Mouse (Mus musculus) lung, embryonic 14.5 days (tissue): ENCODE data around the gene Pknox2. TPM values are rescaled to one million over a fixed set of nuclear protein-coding genes. Genes with fewer than 3 reads are reported as not detected.
A peak's percentile ranks its signal among the peaks of the same experiment; 100 is the strongest.

Experiments used
- ATAC-seq: fragments of 200-750 bp; cut with Nextera tagmentation; 2 replicates; pipeline ENCODE4 v1.8.0; 2017; ENCODE audit warnings: mild to moderate bottlenecking, moderate TSS enrichment, moderate library complexity; ENCODE audit not compliant: insufficient read depth
- DNase-seq: peaks from one replicate; pipeline ENCODE4 v3.0.0-alpha.2; 2015
- H3K27ac ChIP-seq: fragments of 300-500 bp; sonication (generic); 2 replicates; pipeline ENCODE4 v1.5.1; 2014; ENCODE audit warnings: low read depth, mild to moderate bottlenecking, moderate library complexity
- H3K27me3 ChIP-seq: fragments of 300-500 bp; sonication (generic); 2 replicates; pipeline ENCODE4 v1.6.1; 2014; ENCODE audit warnings: low read length, control low read depth; ENCODE audit not compliant: insufficient read depth
- H3K36me3 ChIP-seq: fragments of 300-500 bp; sonication (generic); 2 replicates; pipeline ENCODE4 v1.6.1; 2014; ENCODE audit warnings: control low read depth; ENCODE audit not compliant: insufficient read depth
- H3K4me1 ChIP-seq: fragments of 300-500 bp; sonication (generic); 2 replicates; pipeline ENCODE4 v1.6.1; 2014; ENCODE audit warnings: antibody characterized with exemption, control low read depth; ENCODE audit not compliant: insufficient read depth
- H3K4me2 ChIP-seq: fragments of 300-500 bp; sonication (generic); 2 replicates; pipeline ENCODE4 v1.6.1; 2014; ENCODE audit warnings: mild to moderate bottlenecking
- H3K4me3 ChIP-seq: fragments of 300-500 bp; sonication (generic); 2 replicates; pipeline ENCODE4 v1.5.1; 2014; ENCODE audit warnings: low read depth, low read length
- H3K9ac ChIP-seq: fragments of 300-500 bp; sonication (generic); 2 replicates; pipeline ENCODE4 v1.6.1; 2014
- H3K9me3 ChIP-seq: fragments of 300-500 bp; sonication (generic); 2 replicates; pipeline ENCODE4 v1.6.1; 2016; ENCODE audit warnings: low read depth, low read length, control low read depth
- CTCF ChIP-seq: IDR thresholded peaks from 2 replicates; pipeline ENCODE4 v1.5.1; 2016; ENCODE audit warnings: antibody characterized with exemption, low read depth
- WGBS: fragments of 180-500 bp; shearing (Covaris S2); extraction: QIAGEN DNeasy Blood & Tissue Kit; methylation state at CpG from one replicate; pipeline ENCODE4 v1.1.7; 2014; 5-methylcytosine and 5-hydroxymethylcytosine counted together
- polyA plus RNA-seq: library from polyadenylated mRNA; unstranded; fragments of >200 nt; fragmentation: Nextera tagmentation; extraction: Ambion mirVana; gene quantifications from 2 replicates; pipeline ENCODE4 v1.2.1, GENCODE M21; 2014

Pknox2 gene
- polyA plus RNA-seq: 6.7 and 7.1 TPM in 2 replicates

DNA sequence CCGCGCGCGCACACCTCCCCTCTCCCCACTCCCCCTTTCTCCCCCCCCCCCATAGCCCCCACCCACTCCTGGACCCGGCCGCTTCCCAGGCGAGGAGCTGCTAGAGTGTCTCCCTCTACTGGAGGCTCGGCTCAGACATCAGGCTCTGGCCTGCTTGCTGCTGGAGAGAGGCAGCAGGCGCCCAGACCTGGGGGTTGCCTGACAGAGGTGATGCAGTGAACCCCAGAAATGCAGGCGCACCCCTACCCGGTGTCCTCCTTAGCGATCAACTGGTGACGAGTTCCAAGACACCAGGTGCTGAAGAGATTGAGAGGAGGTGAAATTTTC, at the start of gene Pknox2:
TSS of gene Pknox2 (minus strand) at position 49 of the 327 bp plus-strand sequence.
- Histone ChIP-seq H3K9ac (peak within 1 kb of the TSS; percentile 79), H3K27me3 (0 out of 2 replicates have a peak, but pooled peaks cover 4% of the 10 kb centered on the region), H3K27ac (peak within 1 kb of the TSS; percentile 97), H3K4me2 (peak within 1 kb of the TSS; percentile 91), H3K9me3 (no peaks in the 10 kb centered on the region), H3K4me1 (0 out of 2 replicates have a peak, but pooled peaks cover 2% of the 10 kb centered on the region), H3K4me3 (peak within 1 kb of the TSS; percentile 69), H3K36me3 (no peaks in the 10 kb centered on the region)
- peak; percentile 83 for ATAC-seq
- DNase-seq: peak; percentile 94
- WGBS: 2% methylated on average over 10 of the region's 13 CpGs
- TF ChIP-seq CTCF: peak; percentile 80

DNA sequence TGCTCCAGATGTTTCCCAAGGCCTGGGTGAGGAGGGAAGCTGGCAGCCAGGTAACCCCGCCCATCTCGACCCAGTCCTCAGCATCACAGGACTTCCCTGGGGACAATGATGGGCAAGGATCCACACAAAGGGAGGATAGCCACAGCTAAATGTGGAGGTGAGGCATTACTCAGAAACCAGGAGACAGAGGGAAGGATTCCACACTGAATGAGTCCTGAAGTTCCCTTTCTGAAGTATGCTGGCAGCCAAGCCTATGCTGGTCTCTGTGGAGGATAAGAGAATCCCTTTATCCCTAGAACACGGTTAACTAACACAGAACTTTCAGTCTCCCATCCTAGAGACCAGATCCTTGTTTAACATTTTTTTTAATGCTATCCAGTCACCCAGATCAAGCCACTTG, 40.8 kb upstream of the Pknox2 start:
- no peak overlapping the region for H3K4me2 ChIP-seq
- H3K36me3 ChIP-seq: no peaks in the 10 kb centered on the region
- ATAC-seq: no peak
- 92% methylated on average over 3 of the region's 3 CpGs for WGBS
- H3K4me1 ChIP-seq: no peaks in the 10 kb centered on the region
- H3K9ac ChIP-seq: no peak overlapping the region
- no peak overlapping the region for H3K27ac ChIP-seq
- no peaks in the 10 kb centered on the region for H3K27me3 ChIP-seq
- no peak overlapping the region for H3K4me3 ChIP-seq
- H3K9me3 ChIP-seq: no peaks in the 10 kb centered on the region
- no peak for DNase-seq
- no peak for TF ChIP-seq CTCF

DNA sequence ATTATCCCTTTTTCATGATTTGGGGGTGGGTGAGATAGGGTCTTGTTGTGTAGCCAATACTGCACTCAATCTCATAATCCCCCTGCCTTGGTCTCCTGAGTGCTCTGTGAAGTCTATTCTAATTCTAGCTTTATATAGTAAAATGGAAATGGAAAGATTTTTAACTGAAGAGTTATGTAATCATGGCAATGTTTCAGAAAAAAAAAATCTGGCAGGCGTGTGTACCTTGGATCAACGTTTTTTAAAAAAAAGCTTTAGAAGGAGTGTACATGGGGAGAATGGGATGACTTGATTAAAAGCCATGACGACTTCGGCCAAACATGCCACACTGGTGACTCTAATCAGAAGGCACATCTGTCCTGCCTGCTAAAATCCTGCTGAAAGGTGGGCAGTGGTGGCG, 40.2 kb upstream of the Pknox2 start:
- WGBS: 70% methylated on average over 5 of the region's 5 CpGs
- no peak for ATAC-seq
- no peak overlapping the region for H3K4me2 ChIP-seq
- H3K9ac ChIP-seq: no peak overlapping the region
- H3K9me3 ChIP-seq: no peaks in the 10 kb centered on the region
- H3K27ac ChIP-seq: no peak overlapping the region
- no peak for TF ChIP-seq CTCF
- no peaks in the 10 kb centered on the region for H3K27me3 ChIP-seq
- DNase-seq: no peak
- H3K36me3 ChIP-seq: no peaks in the 10 kb centered on the region
- H3K4me1 ChIP-seq: no peaks in the 10 kb centered on the region
- no peak overlapping the region for H3K4me3 ChIP-seq

DNA sequence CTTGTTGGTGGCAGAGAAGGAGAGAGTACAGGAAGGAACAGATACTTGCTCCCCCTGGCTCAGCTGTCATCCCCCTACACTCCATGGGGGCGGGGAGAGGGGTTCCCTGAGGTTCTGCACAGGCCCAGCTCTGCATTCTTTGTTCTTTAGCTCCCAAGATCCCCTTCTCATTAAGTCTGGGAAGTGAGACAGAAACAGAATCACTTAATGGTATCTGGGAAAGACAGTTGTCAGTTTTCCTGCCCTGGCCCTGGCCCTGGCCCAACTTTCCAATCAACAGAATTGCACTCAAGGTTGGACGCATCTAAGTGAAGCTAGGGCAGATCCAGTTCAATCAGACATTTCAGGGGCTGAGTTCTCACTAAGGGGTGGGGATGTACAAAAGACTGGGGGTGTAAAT, 36.0 kb upstream of the Pknox2 start:
- no peak overlapping the region for H3K9ac ChIP-seq
- no peaks in the 10 kb centered on the region for H3K4me1 ChIP-seq
- no peak overlapping the region for H3K4me2 ChIP-seq
- 71% methylated on average over 2 of the region's 2 CpGs for WGBS
- H3K36me3 ChIP-seq: no peaks in the 10 kb centered on the region
- H3K4me3 ChIP-seq: no peak overlapping the region
- no peaks in the 10 kb centered on the region for H3K9me3 ChIP-seq
- no peak for TF ChIP-seq CTCF
- DNase-seq (no peak), ATAC-seq (no peak)
- H3K27ac ChIP-seq: no peak overlapping the region
- H3K27me3 ChIP-seq: no peaks in the 10 kb centered on the region

DNA sequence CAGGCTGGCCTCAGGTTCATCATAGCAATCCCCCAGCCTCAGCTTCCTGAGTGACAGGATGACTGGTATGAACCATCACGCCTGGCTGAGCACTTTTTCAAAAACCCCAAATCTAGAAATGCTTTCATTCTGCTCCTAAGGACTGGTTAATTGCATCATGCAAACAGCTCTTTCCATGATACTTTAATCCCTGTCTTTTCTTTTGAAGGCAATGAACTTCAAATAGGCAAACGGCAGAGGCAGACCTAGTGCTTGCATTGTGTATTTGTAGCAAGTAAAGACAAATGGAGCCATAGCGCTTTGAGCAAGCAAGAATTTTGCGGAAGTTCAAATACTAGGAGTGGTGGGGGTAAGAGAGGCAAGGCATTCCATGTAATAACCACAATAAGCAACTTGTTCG, 34.4 kb upstream of the Pknox2 start:
- Histone ChIP-seq H3K36me3 (no peaks in the 10 kb centered on the region), H3K4me1 (no peaks in the 10 kb centered on the region), H3K9me3 (no peaks in the 10 kb centered on the region), H3K27ac (no peak overlapping the region), H3K27me3 (no peaks in the 10 kb centered on the region), H3K9ac (no peak overlapping the region), H3K4me3 (no peak overlapping the region), H3K4me2 (no peak overlapping the region)
- no peak for TF ChIP-seq CTCF
- no peak for DNase-seq
- no peak for ATAC-seq
- WGBS: 66% methylated on average over 5 of the region's 5 CpGs

DNA sequence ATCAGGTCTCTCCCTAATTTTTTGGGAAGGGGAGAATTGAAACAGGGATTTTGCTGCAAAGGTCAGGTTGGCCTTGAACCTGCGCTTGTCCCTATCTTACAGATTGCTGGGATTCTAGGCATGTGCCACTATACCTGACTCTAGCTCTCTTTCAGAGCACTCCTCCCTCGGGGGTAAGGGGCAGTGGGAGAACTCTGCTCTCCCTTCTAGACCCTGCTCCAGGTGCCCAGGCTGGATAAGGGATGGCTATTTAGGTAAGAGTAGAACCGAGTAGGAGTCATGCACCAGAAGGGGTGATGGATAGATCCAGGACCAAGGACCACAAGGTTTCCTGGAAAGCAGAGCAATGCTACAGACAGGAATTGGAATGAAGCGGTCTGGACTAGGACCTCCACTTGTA, 32.4 kb upstream of the Pknox2 start:
- DNase-seq (no peak), ATAC-seq (no peak)
- Histone ChIP-seq H3K9ac (no peak overlapping the region), H3K27me3 (no peaks in the 10 kb centered on the region), H3K4me3 (no peak overlapping the region), H3K27ac (no peak overlapping the region), H3K36me3 (no peaks in the 10 kb centered on the region), H3K4me2 (no peak overlapping the region), H3K4me1 (no peaks in the 10 kb centered on the region), H3K9me3 (no peaks in the 10 kb centered on the region)
- 79% methylated on average over 4 of the region's 4 CpGs for WGBS
- no peak for TF ChIP-seq CTCF

DNA sequence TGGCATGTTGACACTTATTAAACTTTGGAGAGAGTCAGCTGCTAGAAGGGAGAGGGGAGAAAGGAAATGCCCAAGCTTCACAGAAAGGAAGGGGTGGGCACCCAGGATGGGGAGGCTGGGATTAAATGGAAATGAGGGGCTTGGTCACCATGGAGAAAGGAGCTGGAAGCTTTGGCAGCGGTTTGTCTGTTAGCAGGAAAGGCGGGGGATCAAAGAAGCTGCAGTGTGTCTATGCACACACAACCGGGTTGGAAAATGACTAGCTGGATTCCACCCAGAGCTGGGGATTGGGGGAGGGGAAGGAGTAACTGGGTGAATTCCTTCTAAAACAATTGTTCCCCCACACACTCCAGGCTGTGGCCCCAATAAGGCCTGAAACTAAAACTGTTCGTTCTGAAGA, 31.7 kb upstream of the Pknox2 start:
- H3K9ac ChIP-seq: no peak overlapping the region

DNA sequence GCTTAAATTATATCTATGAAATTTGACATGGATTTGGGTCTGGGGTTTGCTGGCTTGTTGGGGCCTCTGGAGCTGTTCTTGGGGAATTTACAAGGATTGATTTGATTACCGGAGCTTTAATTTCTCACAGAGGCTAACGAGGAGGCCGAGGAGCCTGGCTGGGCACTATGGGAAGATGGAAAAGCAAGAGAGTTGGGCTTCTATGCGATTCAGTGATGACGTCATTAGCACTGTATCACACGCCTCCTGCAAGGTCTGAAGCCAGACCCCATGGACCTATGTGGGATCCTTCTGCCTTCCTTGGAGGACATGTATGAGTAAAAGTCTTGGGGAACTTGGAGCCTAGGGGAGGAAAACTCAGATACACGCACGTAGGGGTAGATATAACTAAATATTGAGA, 30.3 kb upstream of the Pknox2 start:
- H3K9me3 ChIP-seq: no peaks in the 10 kb centered on the region
- no peak overlapping the region for H3K27ac ChIP-seq
- no peaks in the 10 kb centered on the region for H3K4me1 ChIP-seq

More for the DNA sequence above, 31.7 kb upstream of the Pknox2 start:
- no peak overlapping the region for H3K4me2 ChIP-seq
- H3K4me3 ChIP-seq: no peak overlapping the region
- no peak for ATAC-seq
- H3K9me3 ChIP-seq: no peaks in the 10 kb centered on the region
- WGBS: 35% methylated on average over 4 of the region's 4 CpGs
- DNase-seq: peak; percentile 32
- no peak overlapping the region for H3K27ac ChIP-seq
- H3K36me3 ChIP-seq: no peaks in the 10 kb centered on the region
- no peak for TF ChIP-seq CTCF
- no peaks in the 10 kb centered on the region for H3K27me3 ChIP-seq
- no peaks in the 10 kb centered on the region for H3K4me1 ChIP-seq

More for the DNA sequence above, 30.3 kb upstream of the Pknox2 start:
- 54% methylated on average over 8 of the region's 8 CpGs for WGBS
- H3K36me3 ChIP-seq: no peaks in the 10 kb centered on the region
- H3K4me2 ChIP-seq: no peak overlapping the region
- no peak overlapping the region for H3K9ac ChIP-seq
- ATAC-seq (no peak), DNase-seq (no peak)
- no peak overlapping the region for H3K4me3 ChIP-seq
- TF ChIP-seq CTCF: no peak
- H3K27me3 ChIP-seq: no peaks in the 10 kb centered on the region
